Mouse (Mus musculus): Measurements from ENCODE around the gene Pde8a.

Pde8a gene

DNA sequence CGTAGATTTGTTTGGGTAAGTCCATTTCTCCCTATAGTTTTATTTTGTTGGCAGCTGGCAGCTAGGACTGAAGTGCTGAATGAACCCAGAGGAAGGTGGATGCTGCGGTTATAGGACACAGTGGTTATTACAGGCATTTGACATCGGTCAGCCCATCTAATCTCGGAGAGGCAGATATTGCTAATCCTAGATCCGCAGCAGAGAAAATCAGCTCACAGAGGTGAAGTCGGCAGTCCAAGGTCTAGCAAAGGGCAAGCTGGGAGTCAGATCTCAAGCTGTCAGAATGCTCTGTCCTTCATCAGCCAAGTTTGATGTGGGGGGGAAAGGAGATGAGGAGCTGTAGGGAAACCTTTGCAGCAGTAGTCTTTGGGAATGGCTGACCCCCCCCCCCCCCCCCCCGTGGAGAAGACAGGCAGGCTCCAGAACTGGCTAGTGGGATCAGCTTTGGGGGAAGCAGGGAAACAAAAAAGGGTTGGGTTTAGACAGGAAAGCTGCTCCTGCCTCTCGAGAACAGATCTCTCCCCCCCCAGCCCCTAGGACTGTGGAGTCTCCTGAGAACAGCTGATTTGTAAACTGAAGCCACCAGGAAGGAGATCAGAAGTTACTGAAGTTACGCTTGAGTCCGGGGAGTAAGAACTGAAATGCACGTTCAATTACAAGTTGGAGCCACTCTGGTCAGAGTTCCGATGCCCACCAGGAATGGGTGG lies 3.3 kb upstream of the Pde8a start:
- no peak for DNase-seq (ENCODE audit: low spot score)

DNA sequence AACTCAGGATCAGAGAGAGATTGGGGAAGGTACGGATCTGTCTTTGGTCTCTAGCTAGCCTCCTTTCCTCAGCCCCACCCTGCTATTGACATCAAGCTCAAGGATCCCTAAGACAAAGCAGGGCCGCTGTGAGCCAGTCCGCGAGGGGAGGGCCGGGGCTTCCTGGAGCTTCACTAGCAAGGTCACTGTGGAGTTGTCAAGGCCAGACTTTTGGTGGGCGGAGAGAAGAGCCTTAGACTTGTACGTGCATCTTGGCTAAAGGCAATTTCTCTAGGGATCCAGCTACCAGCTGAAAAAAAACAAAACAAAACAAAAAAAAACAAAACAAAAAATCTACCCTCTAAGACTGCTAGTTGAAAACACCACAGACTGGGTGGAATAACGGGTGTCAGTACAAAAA lies 1.6 kb upstream of the Pde8a start:
- DNase-seq (ENCODE audit: low spot score): no peak

DNA sequence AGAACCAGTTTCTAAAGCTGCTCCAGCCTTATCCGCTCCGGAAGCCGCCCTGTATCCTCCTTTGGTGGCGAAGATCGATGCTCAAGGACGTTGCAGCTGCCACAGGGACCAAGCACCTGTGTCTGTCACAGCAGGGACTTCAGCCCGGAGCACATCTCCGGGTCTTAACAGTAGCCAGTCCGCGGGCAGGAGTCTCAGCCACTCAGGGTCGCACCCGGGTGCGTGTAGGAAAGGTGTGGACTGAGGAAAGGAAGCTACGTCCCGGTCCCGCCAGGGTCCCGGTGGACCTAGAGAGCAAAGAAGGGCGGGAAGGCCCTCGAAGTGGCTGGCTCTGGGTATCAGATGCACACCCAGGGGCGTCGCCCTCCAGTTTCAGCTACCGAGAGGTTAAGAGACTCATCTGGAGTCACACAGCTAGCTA lies 1.1 kb upstream of the Pde8a start:
- DNase-seq (ENCODE audit: low spot score): no peak

DNA sequence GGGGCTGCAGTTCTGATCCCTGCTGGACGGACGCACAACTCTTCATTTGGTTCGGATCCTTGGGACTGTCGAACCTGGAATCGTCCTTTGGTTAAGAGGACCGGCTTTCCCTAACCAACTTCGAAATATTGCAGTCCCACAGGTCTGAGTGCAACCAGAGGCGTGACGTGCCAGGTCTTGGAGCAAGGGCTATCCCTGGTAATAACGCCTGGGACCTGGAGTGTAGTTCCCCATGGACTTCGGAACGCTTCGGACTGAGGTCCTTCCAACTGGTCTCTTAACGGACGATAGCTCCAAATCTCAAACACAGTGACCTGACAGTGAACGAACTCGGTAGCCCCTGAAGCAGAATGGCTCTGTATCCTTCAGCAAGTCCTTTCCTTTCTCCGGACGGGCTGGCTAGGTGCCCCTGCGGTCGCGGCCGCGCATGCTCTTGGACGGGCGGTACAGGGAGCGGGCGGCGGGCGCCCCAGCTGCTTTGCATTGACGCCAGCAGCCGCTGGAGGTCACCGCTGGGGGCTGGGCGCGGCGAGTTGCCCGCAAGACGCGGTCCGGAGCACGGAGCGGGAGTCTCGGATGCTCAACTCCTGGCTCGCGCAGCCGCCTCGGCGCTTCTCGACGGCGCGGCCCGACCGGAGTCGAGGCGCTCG lies 574 bp upstream of the Pde8a start:
- DNase-seq (ENCODE audit: low spot score): peak; percentile 87

DNA sequence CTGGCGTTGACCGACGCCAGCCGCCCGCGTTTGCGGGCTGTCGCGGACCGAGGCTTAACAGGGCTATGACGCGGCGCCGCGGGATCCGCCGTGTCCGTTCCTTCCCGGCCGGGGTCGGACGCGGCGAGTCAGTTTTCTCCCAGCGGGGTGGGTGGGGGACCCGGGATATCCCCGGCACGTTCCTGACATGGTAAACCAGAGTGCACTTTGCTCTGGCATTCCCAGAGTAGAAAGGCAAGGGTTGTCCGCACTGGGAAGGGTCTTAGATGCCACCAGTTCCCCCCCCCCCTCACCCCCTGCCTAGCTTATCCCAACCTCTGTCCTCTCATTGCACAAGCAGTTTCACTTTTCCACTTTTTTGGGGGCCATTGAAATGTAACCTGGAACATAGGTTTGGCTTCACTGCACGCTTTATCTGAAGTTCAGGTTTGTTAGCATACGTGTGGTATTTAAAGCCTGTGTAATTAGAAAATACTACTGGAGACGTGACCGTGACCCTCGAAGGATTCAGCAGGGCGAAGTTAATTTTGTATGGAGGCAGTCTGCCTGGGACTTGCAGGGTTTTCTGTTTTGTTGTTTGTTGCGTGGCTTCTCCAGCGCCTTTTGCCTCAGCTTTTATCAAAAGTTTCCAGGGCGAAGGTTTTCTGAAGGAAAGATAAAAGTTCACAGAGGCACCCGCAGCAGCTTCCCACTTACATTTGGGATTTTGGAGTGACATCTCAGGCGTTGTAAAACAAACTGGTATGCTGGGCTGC lies 934 bp downstream of the Pde8a start:
- no peak for DNase-seq (ENCODE audit: low spot score)

DNA sequence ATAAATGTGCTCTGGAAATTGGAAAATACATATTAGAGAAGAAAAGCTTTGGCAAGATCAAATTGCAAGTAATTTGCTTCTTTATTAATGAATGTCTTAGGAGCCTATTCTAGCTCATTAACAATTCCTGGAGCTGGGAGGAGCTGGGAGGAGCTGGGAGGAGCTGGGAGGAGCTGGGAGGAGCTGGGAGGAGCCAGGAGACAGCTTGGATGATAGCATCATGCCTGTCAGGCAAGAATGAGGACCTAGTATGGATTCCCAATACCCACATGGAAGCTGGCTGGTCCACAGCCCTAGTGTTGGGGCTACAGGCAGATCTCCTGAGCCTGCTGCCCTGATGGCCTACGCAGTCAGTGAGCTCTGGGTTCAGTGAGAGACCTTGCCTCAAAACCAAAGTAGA lies 2.6 kb downstream of the Pde8a start:
- DNase-seq (ENCODE audit: low spot score): no peak

DNA sequence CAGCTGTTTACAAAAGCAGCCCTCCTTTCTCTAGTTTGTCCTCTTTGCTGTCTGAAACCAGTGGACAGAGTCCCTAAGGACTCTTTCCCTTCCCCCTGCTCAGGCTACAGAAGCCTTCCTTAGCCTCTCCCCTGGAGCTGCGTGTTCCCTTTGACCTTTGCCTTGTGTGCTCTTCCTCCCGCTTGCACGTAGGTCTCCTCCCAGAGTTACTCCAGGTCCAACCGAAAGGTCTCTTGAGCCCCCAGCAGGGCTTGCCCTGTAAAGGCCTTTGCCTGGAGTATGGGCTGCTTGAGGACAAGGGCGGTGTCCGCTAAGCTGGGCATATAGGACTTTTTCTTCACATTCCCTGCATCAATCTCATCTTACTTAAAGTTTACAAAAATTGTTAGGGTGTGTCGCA lies 5.9 kb downstream of the Pde8a start:
- no peak for DNase-seq (ENCODE audit: low spot score)

DNA sequence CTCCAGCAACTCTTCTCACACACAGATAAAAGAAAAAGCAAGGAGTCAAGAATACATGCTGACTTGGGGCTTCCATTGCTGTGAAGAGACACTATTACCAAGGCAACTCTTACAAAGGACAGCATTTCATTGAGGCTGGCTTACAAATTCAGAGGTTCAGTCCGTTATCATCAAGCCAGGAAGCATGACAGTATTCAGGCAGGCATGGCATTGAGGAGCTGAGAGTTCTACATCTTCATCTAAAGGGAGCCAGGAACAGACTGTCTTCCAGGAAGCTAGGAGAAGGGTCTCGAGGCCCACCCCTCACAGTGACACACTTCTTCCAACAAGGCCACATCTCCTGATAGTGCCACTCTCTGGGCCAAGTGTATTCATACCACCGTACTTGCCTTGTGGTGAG lies 7.0 kb downstream of the Pde8a start:
- no peak for DNase-seq (ENCODE audit: low spot score)

DNA sequence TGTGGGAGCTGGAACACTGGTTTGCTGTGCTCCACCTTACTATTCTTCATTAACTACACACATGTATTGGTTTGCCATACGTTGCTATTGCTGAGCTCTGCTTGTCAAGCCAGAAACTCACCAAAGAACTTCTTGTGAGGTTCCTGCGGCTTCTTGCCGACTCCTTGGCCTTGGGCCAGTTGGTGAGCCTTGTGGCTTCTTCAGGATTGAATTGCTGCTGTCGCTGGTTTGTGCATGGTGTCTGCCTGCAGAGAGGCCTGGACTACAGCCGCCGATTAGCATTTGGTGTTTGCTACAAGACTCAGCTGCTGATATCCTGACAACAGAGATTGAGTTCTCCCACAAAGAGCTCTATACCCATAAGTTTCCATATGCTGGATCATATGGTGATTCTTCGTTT lies 10.9 kb downstream of the Pde8a start:
- DNase-seq (ENCODE audit: low spot score): no peak

DNA sequence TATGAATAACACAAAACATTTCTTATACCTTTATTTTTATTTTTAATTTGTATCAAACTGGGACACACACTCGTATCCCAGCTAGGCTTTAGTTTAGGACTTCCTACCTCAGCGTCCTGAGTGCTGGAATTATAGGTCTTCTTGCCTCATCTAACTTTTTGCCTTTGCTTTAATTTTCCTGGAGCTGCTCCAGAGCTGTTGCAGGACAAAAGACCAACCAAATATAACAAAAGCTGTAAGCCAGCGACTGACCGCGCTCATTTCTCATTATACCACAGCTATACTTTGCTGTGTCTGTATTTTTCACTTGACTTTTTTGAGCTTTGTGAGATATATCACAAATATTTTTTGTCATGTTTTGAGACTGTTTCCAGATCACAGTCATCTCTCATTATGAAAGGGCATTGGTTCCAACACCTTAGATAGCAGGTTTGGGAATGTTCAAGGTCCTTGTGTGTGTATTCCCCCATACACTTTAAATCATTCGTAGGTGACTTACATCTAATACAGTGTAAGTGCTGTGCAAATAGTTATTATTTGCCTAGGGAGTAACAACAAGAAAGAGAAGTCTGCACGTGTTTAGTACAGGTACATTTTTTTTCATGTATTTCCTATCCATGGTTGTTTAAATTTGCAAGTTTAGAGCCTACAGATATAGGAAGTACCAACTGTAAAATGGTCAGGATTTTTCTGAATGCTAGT lies 16.8 kb downstream of the Pde8a start:
- no peak for DNase-seq (ENCODE audit: low spot score)

DNA sequence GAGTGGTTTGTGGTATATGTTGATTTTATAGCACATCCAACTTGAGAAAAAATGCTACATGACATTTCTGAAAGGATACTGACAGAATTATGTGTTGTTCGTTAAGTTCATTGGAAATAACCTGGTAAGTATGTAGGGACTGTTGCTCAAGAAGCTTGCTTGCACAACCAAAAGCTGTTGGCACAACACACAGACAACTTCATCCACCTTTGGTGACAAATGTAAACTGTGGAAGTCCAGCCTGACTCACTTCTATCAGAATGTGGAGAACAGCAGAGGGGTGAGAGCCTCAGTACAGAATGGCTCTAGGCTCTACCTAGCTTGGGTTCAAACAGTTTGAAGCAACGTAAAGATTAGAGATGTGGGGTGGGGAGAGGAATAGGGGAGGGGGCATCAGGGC lies 19.3 kb downstream of the Pde8a start:
- DNase-seq (ENCODE audit: low spot score): no peak

DNA sequence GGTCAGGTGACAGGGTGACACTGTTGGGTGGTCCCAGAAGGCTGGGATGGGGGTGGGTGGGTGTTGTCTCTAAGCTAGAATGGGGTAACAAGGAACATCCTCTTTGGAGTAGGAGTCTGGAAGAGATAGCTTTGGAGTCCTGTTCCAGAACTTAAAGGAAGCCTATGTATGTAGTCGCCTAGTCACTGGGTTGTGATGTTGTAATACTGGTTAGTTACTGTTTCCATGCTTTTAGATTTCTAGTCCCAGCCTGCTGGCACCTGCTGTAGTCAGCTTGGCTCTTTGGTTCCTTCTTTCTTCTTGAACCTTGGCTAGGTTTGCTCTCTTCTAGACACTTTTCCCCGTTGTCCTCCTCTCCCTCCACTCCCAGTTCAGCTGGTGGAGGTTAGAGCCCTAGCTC lies 21.7 kb downstream of the Pde8a start:
- no peak for DNase-seq (ENCODE audit: low spot score)

DNA sequence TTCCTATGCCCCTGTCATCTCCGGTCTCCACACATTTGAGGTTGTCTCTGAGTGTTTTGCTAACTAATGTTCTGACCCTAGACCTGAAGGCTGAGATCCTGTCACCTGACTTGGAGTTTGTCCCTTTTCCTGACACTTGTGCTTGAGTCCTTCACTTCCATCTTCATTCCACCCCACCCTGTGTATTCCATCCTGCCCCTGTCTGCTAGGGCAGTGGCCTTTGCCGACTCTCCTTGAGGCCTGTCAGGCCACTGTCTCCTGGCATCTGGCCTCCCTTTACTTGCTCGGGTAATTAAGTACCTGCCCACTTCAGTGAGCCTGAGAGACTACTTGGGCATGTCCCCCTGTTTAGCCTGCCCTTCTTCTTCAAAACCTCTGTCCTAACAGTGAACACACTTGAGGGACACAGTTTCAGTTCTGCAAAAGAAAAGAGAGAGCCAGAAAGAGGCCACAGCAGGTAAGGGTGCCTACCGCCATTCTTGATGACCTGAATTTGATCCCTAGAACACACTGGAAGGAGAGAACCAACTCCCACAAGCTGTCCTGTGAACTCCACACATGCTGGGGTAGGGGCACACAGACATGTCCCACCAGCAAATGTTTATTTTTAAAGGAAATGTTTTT lies 22.3 kb downstream of the Pde8a start:
- no peak for DNase-seq (ENCODE audit: low spot score)

DNA sequence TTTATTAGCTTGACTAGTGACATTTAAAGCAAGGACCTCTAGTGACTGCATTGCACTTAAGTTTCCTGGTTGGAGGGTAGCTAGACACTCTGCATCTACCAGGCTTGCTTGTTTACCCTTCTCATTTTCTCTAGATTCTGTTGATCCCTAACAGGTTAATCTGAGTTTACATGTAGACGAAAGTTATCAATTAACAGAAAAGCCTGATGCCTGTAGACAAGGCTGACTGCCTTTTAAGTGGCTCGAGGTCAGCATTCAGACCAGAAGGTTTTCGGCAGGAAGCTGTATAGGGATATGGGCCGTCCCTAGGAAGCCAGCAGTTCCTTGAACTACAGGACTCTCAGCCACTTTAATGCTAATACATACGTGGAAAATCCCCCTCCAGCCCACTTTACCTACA lies 30.0 kb downstream of the Pde8a start:
- DNase-seq (ENCODE audit: low spot score): no peak

DNA sequence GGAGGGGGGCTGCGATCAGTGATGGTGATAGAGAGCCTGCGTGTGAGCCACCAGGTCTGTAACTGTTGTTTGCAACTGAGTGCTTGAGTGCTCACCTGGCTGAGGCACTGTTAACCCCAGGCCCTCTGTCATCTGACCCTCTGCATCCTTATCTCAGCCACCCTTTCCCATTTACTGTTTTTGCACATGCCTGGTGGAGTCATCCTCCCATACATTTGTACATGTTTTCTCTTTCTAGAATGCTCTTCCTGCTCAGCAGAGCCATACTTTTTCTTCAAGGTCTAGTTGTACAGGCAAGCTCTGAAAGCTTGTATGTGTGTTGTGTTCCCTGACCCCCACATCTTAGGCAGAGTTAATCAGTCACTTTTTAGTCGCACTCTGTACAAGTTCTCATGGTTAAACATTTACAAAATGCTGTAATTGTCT lies 36.5 kb downstream of the Pde8a start:
- no peak for DNase-seq (ENCODE audit: low spot score)

DNA sequence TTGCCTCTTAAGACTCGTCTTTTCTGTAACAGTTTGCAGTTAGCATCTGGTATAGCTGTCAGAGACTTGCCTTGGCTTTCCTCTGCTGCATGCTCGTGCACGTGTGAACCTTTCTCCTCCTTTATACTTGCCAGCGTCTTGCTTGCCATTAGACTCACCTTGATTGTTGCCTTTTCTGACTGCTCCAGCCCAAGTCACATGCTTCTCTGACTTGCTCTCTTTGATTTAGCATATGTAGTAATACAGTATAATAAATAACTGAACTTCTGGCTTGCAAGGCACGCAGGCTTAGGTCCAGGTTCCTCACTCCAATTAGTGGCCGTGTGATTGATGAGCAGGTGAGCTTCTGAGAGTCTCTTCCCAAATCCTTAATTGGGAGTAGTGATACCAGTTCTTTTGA lies 37.2 kb downstream of the Pde8a start:
- DNase-seq (ENCODE audit: low spot score): no peak

DNA sequence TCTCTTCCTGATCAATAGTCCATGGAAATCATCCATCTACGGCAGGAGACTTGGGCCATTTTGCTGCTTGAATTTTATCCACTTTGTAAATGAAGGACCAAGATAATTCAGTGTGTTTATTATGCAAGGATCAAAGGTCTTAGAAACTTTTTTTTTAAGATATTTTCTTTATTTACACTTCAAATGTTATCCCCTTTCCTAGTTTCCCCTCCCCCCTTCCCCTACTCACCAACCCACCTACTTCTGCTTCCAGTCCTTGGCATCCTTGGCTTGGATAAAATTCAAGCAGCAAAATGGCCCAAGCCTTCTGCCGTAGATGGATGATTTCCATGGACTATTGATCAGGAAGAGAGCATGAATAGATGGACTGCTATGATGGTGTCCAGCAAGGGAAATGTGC lies 38.1 kb downstream of the Pde8a start:
- DNase-seq (ENCODE audit: low spot score): no peak

DNA sequence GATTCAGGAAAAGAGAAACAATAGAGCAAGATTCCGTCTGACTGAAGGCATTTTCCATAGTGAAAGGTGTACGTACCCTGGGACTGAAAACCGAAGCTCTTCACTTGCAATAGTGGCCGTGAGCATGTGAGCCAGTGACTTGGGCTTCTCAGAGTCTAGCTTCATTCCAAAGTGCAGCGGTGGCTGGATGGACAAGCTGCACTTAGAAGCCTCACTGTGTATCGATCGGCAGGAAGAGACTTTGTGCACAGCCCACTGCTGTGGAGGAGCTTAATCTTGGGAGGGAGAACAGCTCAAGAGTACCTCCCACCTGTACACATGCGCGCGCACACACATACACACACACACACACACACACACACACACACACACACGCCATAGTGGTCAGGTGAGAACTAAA lies 39.9 kb downstream of the Pde8a start:
- no peak for DNase-seq (ENCODE audit: low spot score)

DNA sequence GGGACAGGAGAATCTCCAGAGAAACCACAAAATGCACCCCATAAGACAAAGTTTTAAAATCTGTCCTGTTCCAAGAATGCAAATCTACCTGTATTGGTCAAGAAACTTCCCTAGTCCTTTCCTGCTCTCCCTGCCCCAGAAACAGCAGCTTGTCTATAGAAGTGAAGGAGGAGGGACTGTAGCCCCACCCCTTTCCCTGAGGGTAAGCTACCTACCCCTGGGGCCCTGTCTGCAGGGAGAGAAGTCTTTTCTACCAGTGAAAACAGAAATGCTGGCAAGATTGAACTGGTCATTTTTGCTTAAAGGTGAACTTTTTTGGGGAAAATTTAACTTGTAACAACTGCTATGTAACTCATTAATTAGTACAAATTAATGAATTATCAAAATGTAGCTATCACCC lies 41.2 kb downstream of the Pde8a start:
- no peak for DNase-seq (ENCODE audit: low spot score)

DNA sequence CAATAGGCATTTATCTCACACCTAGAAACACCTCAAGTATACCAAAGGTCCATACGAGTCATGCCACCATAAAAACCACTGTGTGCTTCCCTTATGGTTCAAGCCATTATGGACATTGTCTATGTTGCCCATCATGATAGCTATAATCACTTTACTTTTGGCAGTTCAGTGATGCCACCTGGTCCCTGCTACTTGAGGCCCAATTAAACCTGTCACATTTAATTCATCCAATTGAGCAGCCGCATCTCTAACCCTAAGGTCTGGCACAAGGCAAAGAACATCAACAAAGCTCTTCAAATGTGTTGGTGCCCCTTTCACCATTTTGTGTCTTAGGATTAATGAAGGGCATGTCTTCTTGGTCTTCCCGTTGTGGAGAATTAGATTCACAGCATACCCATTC lies 42.1 kb downstream of the Pde8a start:
- no peak for DNase-seq (ENCODE audit: low spot score)

DNA sequence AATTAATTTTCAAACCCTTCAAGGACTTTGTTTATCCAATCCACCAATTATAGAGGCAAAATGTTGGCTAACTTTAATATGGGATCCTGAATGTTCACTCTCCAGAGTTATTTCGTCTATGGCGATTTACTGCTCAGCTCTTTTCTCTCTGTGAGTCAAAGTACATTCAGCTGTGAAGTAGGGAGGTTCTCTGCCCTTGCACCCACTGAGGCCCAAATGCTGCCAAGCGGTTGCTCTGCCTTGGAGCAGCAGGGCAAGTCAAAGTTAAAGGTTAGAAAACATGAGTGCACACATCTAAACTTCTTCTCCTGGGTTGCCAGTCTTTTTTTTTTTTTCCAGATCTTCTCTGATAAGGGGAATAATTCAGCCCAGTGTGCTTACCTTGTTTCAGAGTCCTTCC lies 43.4 kb downstream of the Pde8a start:
- no peak for DNase-seq (ENCODE audit: low spot score)

DNA sequence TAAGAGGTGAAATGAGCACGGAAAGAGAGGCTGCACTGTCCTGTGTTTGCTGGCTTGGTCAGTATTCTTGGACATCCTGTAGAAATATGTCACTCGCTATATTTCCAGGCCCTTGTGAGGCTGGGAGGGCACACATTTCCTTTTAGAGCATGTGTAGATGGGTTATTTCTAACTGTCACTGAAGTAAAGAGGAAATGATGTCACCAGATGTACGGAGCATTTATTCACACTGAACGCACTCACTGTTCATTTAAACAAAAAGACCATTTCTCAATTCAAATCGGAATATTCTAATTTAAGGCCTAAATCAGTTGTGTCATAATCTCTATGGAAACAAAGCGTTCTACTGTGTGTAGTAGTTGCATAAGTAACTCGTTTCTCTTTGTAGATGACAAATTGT lies 48.2 kb downstream of the Pde8a start:
- DNase-seq (ENCODE audit: low spot score): no peak
